Mouse (Mus musculus) heart, embryonic 15.5 days (tissue): ENCODE results near the gene 4930522H14Rik. TPM values are rescaled to one million over a fixed set of nuclear protein-coding genes. Genes with fewer than 3 reads are reported as not detected.
A peak's percentile ranks its signal among the peaks of the same experiment; 100 is the strongest.

Experiments used
- ATAC-seq: fragments of 200-750 bp; cut with Nextera tagmentation; replicated peaks from 2 replicates; pipeline ENCODE4 v1.8.0; 2017; ENCODE audit warnings: low read depth, moderate TSS enrichment; ENCODE audit not compliant: insufficient number of reproducible peaks, insufficient read depth, low FRiP score
- H3K27ac ChIP-seq: fragments of 300-500 bp; sonication (generic); 2 replicates; pipeline ENCODE4 v1.5.1; 2015; ENCODE audit warnings: mild to moderate bottlenecking, inconsistent platforms
- H3K27me3 ChIP-seq: fragments of 300-500 bp; sonication (generic); 2 replicates; pipeline ENCODE4 v1.6.1; 2015; ENCODE audit warnings: inconsistent platforms
- H3K36me3 ChIP-seq: fragments of 300-500 bp; sonication (generic); 2 replicates; pipeline ENCODE4 v1.6.1; 2015; ENCODE audit warnings: mild to moderate bottlenecking, inconsistent platforms
- H3K4me1 ChIP-seq: fragments of 300-500 bp; sonication (generic); replicated peaks from 2 replicates; pipeline ENCODE4 v1.6.1; 2015; ENCODE audit warnings: inconsistent platforms
- H3K4me2 ChIP-seq: fragments of 300-500 bp; sonication (generic); 2 replicates; pipeline ENCODE4 v1.6.1; 2015; ENCODE audit warnings: inconsistent platforms, mild to moderate bottlenecking, moderate library complexity
- H3K4me3 ChIP-seq: fragments of 300-500 bp; sonication (generic); 2 replicates; pipeline ENCODE4 v1.5.1; 2015; ENCODE audit warnings: mild to moderate bottlenecking, inconsistent platforms
- H3K9ac ChIP-seq: fragments of 300-500 bp; sonication (generic); 2 replicates; pipeline ENCODE4 v1.6.1; 2015; ENCODE audit warnings: mild to moderate bottlenecking, inconsistent platforms
- H3K9me3 ChIP-seq: fragments of 300-500 bp; sonication (generic); replicated peaks from 2 replicates; pipeline ENCODE4 v1.6.1; 2016; ENCODE audit warnings: inconsistent platforms
- WGBS: fragments of 180-500 bp; shearing (Covaris S2); methylation state at CpG from one replicate; pipeline ENCODE4 v1.1.7; 2015; ENCODE audit warnings: mixed read lengths; 5-methylcytosine and 5-hydroxymethylcytosine counted together
- polyA plus RNA-seq: library from polyadenylated mRNA; unstranded; fragments of >200 nt; fragmentation: Nextera tagmentation; extraction: Ambion mirVana; gene quantifications from 2 replicates; pipeline ENCODE4 v1.2.1, GENCODE M21; 2015

4930522H14Rik gene
- polyA plus RNA-seq, 1 experiment from 2014 or later = not detected

DNA sequence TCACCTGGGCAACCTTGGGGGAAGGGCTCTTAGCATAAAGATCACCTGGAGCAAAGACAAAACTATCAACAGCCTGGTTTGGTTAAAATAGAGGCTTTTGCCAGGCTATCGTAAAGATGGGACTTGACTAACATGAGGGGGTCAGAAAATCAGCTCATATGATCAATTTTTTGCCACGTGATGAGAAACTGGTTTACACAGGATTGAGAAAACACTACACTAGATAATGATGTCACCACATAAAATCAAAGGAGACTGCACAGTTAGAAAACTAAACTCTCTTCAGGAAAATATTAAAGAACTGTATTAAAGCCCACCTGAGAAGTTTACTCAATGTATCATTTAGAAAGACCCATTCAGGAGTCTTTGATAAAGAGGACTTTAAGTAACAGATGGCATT, 56.0 kb downstream of the 4930522H14Rik start:
- H3K9ac ChIP-seq = 0 out of 2 replicates have a peak overlapping the region, but pooled peaks have one; percentile 41
- H3K36me3 ChIP-seq = 0 out of 2 replicates have a peak, but pooled peaks cover 6% of the 10 kb centered on the region
- H3K4me1 ChIP-seq = peaks cover 20% of the 10 kb centered on the region
- H3K27me3 ChIP-seq = no peaks in the 10 kb centered on the region
- 0 out of 2 replicates have a peak overlapping the region, but pooled peaks have one; percentile 96 for H3K27ac ChIP-seq
- peak overlapping the region; percentile 94 for H3K4me3 ChIP-seq
- 47% methylated on average over 2 of the region's 2 CpGs for WGBS
- no peak for ATAC-seq
- no peaks in the 10 kb centered on the region for H3K9me3 ChIP-seq
- peak overlapping the region; percentile 67 for H3K4me2 ChIP-seq

GRCm38 (mm10) chr4:109472566-109472965, 58.5 kb downstream of the 4930522H14Rik start:
- ATAC-seq = no peak
- Histone ChIP-seq H3K4me1 (peaks cover 20% of the 10 kb centered on the region), H3K9ac (no peak overlapping the region), H3K27ac (no peak overlapping the region), H3K4me3 (no peak overlapping the region), H3K4me2 (no peak overlapping the region), H3K9me3 (no peaks in the 10 kb centered on the region), H3K27me3 (no peaks in the 10 kb centered on the region), H3K36me3 (0 out of 2 replicates have a peak, but pooled peaks cover 6% of the 10 kb centered on the region)
- 91% methylated on average over 3 of the region's 3 CpGs for WGBS

DNA sequence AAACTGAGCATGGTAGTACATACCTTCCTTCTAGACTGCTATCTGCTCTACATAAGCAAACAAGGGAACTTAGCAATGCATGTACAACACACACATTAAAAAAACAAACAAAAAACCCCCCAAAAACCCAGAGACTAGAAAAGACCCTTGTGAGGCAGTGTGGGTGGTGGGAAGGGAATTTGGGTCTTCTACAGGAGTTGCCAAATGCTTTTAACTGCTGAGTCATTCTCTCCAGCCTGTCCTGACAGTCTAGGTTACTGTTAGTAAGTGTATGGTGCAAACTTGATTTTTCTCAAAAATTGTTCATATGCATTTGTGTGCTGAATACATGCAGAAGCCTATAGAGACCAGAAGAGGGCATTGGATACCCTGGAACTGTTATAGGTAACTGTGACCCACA, 59.5 kb downstream of the 4930522H14Rik start:
- Histone ChIP-seq H3K4me2 (no peak overlapping the region), H3K27me3 (no peaks in the 10 kb centered on the region), H3K27ac (no peak overlapping the region), H3K9ac (no peak overlapping the region), H3K4me1 (peaks cover 17% of the 10 kb centered on the region), H3K9me3 (no peaks in the 10 kb centered on the region), H3K36me3 (0 out of 2 replicates have a peak, but pooled peaks cover 6% of the 10 kb centered on the region), H3K4me3 (no peak overlapping the region)
- no peak for ATAC-seq

GRCm38 (mm10) chr4:109467687-109468086, 63.4 kb downstream of the 4930522H14Rik start:
- ATAC-seq = no peak
- H3K4me1 ChIP-seq = peaks cover 9% of the 10 kb centered on the region; the same call in 1 of the 2 replicates
- 0 out of 2 replicates have a peak, but pooled peaks cover 5% of the 10 kb centered on the region for H3K36me3 ChIP-seq

GRCm38 (mm10) chr4:109463892-109464291, 67.2 kb downstream of the 4930522H14Rik start:
- peaks cover 18% of the 10 kb centered on the region for H3K4me1 ChIP-seq
- no peaks in the 10 kb centered on the region for H3K27me3 ChIP-seq
- no peak overlapping the region; the same call in 1 of the 2 replicates for H3K27ac ChIP-seq
- H3K36me3 ChIP-seq = no peaks in the 10 kb centered on the region
- H3K4me3 ChIP-seq = no peak overlapping the region
- H3K9me3 ChIP-seq = no peaks in the 10 kb centered on the region
- ATAC-seq = no peak
- H3K4me2 ChIP-seq = no peak overlapping the region
- no peak overlapping the region for H3K9ac ChIP-seq

More at GRCm38 (mm10) chr4:109467687-109468086, 63.4 kb downstream of the 4930522H14Rik start:
- Histone ChIP-seq H3K9ac (no peak overlapping the region), H3K4me2 (no peak overlapping the region), H3K27ac (no peak overlapping the region), H3K27me3 (no peaks in the 10 kb centered on the region), H3K9me3 (no peaks in the 10 kb centered on the region), H3K4me3 (no peak overlapping the region)

- H3K4me3 ChIP-seq = no peak overlapping the region
- ATAC-seq = peak; percentile 90
These were observed 70.5 kb downstream of the 4930522H14Rik start for GRCm38 (mm10) chr4:109460421-109461179.

GRCm38 (mm10) chr4:109456821-109457220, 74.3 kb downstream of the 4930522H14Rik start:
- Histone ChIP-seq H3K27ac (no peak overlapping the region), H3K4me3 (no peak overlapping the region), H3K9me3 (no peaks in the 10 kb centered on the region), H3K9ac (no peak overlapping the region), H3K4me2 (no peak overlapping the region), H3K4me1 (peaks cover 18% of the 10 kb centered on the region), H3K36me3 (peaks cover 16% of the 10 kb centered on the region), H3K27me3 (no peaks in the 10 kb centered on the region)
- no peak for ATAC-seq
- WGBS = 85% methylated on average over 6 of the region's 6 CpGs

More at GRCm38 (mm10) chr4:109460421-109461179, 70.5 kb downstream of the 4930522H14Rik start:
- WGBS = 25% methylated on average over 3 of the region's 3 CpGs
- H3K36me3 ChIP-seq = peaks cover 2% of the 10 kb centered on the region; the same call in 1 of the 2 replicates
- H3K9ac ChIP-seq = no peak overlapping the region
- H3K9me3 ChIP-seq = no peaks in the 10 kb centered on the region
- H3K27ac ChIP-seq = peak overlapping the region; percentile 91
- H3K4me1 ChIP-seq = peaks cover 18% of the 10 kb centered on the region
- peak overlapping the region; percentile 24 for H3K4me2 ChIP-seq
- no peaks in the 10 kb centered on the region for H3K27me3 ChIP-seq

Other genes with a start within 250 kb of the 4930522H14Rik start
- 5.9 and 7.0 TPM in 2 replicates for gene Ttc39a, start 124.7 kb downstream of the 4930522H14Rik start, polyA plus RNA-seq
- 45.8 and 48.0 TPM in 2 replicates for gene Rnf11, start 46.6 kb downstream of the 4930522H14Rik start, polyA plus RNA-seq
- gene Cdkn2c, start 135.9 kb upstream of the 4930522H14Rik start, polyA plus RNA-seq = 17.1 and 17.5 TPM in 2 replicates
- 19.3 TPM in 2 replicates for gene Faf1, start 145.3 kb upstream of the 4930522H14Rik start, polyA plus RNA-seq